Mouse (Mus musculus): Measurements from ENCODE around the gene Abca1. TPM values are rescaled to one million over a fixed set of nuclear protein-coding genes. Genes with fewer than 3 reads are reported as not detected.
A peak's percentile ranks its signal among the peaks of the same experiment; 100 is the strongest.

Gene Abca1
- total RNA-seq (2014; rRNA removed; ENCODE audit: low replicate concordance) (18.1 and 18.3 TPM in 2 replicates), polyA plus RNA-seq (2015; fragmentation: Nextera tagmentation; extraction: Ambion mirVana) (3.1 and 3.7 TPM in 2 replicates)

GRCm38 (mm10) chr4:53159767-53160166 is at the start of gene Abca1:
Gene Abca1, minus strand, starts transcription at chr4:53159895.
- 1% methylated on average over 37 of the region's 37 CpGs for WGBS
- ATAC-seq (ENCODE audit: insufficient read depth, low read depth) (peak; percentile 95), DNase-seq (ENCODE audit: low spot score) (peak; percentile 94)
- Histone ChIP-seq H3K4me1 (ENCODE audit: control insufficient read depth, insufficient read depth) (0 out of 2 replicates have a peak, but pooled peaks cover 5% of the 10 kb centered on the region), H3K9ac (replicated peaks; ENCODE audit: low read depth, low read length) (peak within 1 kb of the TSS; percentile 72), H3K4me3 (ENCODE audit: low read depth, low read length) (peak within 1 kb of the TSS; percentile 71), H3K4me2 (ENCODE audit: low read depth, low read length) (peak within 1 kb of the TSS; percentile 94), H3K9me3 (replicated peaks; ENCODE audit: control insufficient read depth, low read length) (no peaks in the 10 kb centered on the region), H3K27me3 (ENCODE audit: control insufficient read depth, insufficient read depth, low read length) (no peaks in the 10 kb centered on the region), H3K36me3 (replicated peaks; ENCODE audit: control insufficient read depth, insufficient read depth, low read length) (no peaks in the 10 kb centered on the region), H3K27ac (ENCODE audit: low read depth) (peak within 1 kb of the TSS; percentile 76)
- TF ChIP-seq EP300 (IDR thresholded peaks at IDR 0.05; ENCODE audit: low read depth): 0 out of 2 replicates have a peak, but pooled peaks have one; percentile 47
- TF ChIP-seq CTCF (IDR thresholded peaks at IDR 0.05; ENCODE audit: low read depth): no peak

GRCm38 (mm10) chr4:53204482-53204881 is 44.8 kb upstream of the Abca1 start:
- no peaks in the 10 kb centered on the region for H3K9me3 ChIP-seq (replicated peaks; ENCODE audit: control insufficient read depth, low read length)
- 77% methylated on average over 7 of the region's 7 CpGs for WGBS
- ATAC-seq (ENCODE audit: insufficient read depth, low read depth) (no peak), DNase-seq (ENCODE audit: low spot score) (no peak)
- no peak overlapping the region for H3K27ac ChIP-seq (ENCODE audit: low read depth)
- no peaks in the 10 kb centered on the region for H3K4me1 ChIP-seq (ENCODE audit: control insufficient read depth, insufficient read depth)
- TF ChIP-seq EP300 (IDR thresholded peaks at IDR 0.05; ENCODE audit: low read depth) (no peak), CTCF (IDR thresholded peaks at IDR 0.05; ENCODE audit: low read depth) (no peak)
- no peaks in the 10 kb centered on the region for H3K27me3 ChIP-seq (ENCODE audit: control insufficient read depth, insufficient read depth, low read length)
- no peak overlapping the region for H3K9ac ChIP-seq (replicated peaks; ENCODE audit: low read depth, low read length)
- no peak overlapping the region for H3K4me2 ChIP-seq (ENCODE audit: low read depth, low read length)
- H3K4me3 ChIP-seq (ENCODE audit: low read depth, low read length): no peak overlapping the region
- no peaks in the 10 kb centered on the region for H3K36me3 ChIP-seq (replicated peaks; ENCODE audit: control insufficient read depth, insufficient read depth, low read length)

DNA sequence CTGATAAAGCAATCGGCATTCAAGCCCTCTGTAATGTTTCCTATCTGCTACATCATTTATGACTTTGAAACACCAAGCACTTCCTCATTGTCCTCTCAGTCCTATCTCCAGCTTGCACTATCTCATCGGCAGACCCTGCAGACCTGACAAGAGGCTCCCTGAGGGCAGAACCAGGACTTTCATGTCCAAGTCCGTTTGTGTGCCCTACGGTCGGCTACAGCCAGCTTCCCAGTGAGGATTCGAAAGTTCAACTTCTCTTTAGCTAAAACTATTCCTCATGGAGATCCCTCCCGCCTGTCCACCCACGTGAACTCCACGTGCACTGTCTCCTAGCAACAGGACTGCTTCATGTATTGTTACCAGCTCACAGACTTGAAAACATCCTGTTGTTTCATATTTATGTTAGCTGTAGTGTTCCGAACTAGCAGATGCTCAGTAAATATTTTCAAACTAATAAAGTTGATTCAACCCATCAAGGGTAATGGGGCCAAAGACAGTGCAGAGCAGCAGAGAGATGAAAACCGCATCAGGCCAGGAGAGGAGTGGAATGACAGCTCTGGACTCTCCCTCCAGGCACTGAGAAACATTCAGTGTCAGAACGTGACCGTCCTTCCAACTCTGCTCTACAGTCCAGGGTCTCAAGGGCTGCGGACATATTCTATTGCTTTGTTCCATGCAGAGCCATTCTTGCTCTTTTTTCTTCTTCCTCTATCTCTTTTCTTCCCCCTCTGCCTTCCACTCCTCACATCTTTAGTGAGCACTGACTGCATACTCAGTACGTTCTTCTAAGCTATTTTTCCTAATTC is 44.1 kb upstream of the Abca1 start:
- Histone ChIP-seq H3K4me1 (ENCODE audit: control insufficient read depth, insufficient read depth) (no peaks in the 10 kb centered on the region), H3K27ac (ENCODE audit: low read depth) (no peak overlapping the region), H3K9me3 (replicated peaks; ENCODE audit: control insufficient read depth, low read length) (no peaks in the 10 kb centered on the region), H3K27me3 (ENCODE audit: control insufficient read depth, insufficient read depth, low read length) (no peaks in the 10 kb centered on the region), H3K4me2 (ENCODE audit: low read depth, low read length) (no peak overlapping the region), H3K4me3 (ENCODE audit: low read depth, low read length) (no peak overlapping the region), H3K9ac (replicated peaks; ENCODE audit: low read depth, low read length) (no peak overlapping the region), H3K36me3 (replicated peaks; ENCODE audit: control insufficient read depth, insufficient read depth, low read length) (no peaks in the 10 kb centered on the region)
- no peak for TF ChIP-seq EP300 (IDR thresholded peaks at IDR 0.05; ENCODE audit: low read depth)
- TF ChIP-seq CTCF (IDR thresholded peaks at IDR 0.05; ENCODE audit: low read depth): no peak
- DNase-seq (ENCODE audit: low spot score): no peak
- WGBS: 61% methylated on average over 15 of the region's 15 CpGs
- ATAC-seq (ENCODE audit: insufficient read depth, low read depth): no peak

- H3K4me2 ChIP-seq (ENCODE audit: low read depth, low read length): no peak overlapping the region
- ATAC-seq (ENCODE audit: insufficient read depth, low read depth): no peak
- no peaks in the 10 kb centered on the region for H3K36me3 ChIP-seq (replicated peaks; ENCODE audit: control insufficient read depth, insufficient read depth, low read length)
- no peak overlapping the region for H3K27ac ChIP-seq (ENCODE audit: low read depth)
- WGBS: 88% methylated on average over 1 of the region's 1 CpGs
- H3K9ac ChIP-seq (replicated peaks; ENCODE audit: low read depth, low read length): no peak overlapping the region
- no peaks in the 10 kb centered on the region for H3K9me3 ChIP-seq (replicated peaks; ENCODE audit: control insufficient read depth, low read length)
- peaks cover 11% of the 10 kb centered on the region; the same call in 1 of the 2 replicates for H3K4me1 ChIP-seq (ENCODE audit: control insufficient read depth, insufficient read depth)
- DNase-seq (ENCODE audit: low spot score): no peak
- no peaks in the 10 kb centered on the region for H3K27me3 ChIP-seq (ENCODE audit: control insufficient read depth, insufficient read depth, low read length)
- no peak for TF ChIP-seq EP300 (IDR thresholded peaks at IDR 0.05; ENCODE audit: low read depth)
- TF ChIP-seq CTCF (IDR thresholded peaks at IDR 0.05; ENCODE audit: low read depth): no peak
- no peak overlapping the region for H3K4me3 ChIP-seq (ENCODE audit: low read depth, low read length)
Measured at GRCm38 (mm10) chr4:53200276-53200675, 40.6 kb upstream of the Abca1 start.

DNA sequence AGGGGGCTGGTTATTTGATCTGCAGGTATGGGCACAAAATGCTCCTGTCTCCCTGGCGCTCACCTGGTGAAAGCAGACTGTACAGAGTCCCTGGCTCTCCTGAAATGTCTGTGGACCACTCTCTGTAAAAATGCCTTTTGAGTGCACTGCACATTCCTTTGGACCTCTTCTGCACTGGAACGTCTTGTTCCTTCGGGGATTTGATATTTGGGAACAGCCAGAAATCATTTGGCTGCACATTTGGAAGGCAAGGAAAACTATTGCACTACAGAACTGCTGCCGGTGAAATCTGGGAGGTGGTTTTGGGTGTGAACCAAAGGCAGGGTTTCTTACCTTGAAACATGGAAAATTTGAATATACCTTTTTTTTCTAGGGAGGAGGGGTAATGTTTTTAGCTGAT is 38.1 kb upstream of the Abca1 start:
- Histone ChIP-seq H3K9ac (replicated peaks; ENCODE audit: low read depth, low read length) (no peak overlapping the region), H3K9me3 (replicated peaks; ENCODE audit: control insufficient read depth, low read length) (no peaks in the 10 kb centered on the region), H3K27me3 (ENCODE audit: control insufficient read depth, insufficient read depth, low read length) (no peaks in the 10 kb centered on the region), H3K4me2 (ENCODE audit: low read depth, low read length) (no peak overlapping the region), H3K27ac (ENCODE audit: low read depth) (no peak overlapping the region), H3K36me3 (replicated peaks; ENCODE audit: control insufficient read depth, insufficient read depth, low read length) (no peaks in the 10 kb centered on the region), H3K4me3 (ENCODE audit: low read depth, low read length) (no peak overlapping the region), H3K4me1 (ENCODE audit: control insufficient read depth, insufficient read depth) (peaks cover 11% of the 10 kb centered on the region; the same call in 1 of the 2 replicates)
- no peak for ATAC-seq (ENCODE audit: insufficient read depth, low read depth)
- TF ChIP-seq EP300 (IDR thresholded peaks at IDR 0.05; ENCODE audit: low read depth) (no peak), CTCF (IDR thresholded peaks at IDR 0.05; ENCODE audit: low read depth) (no peak)
- DNase-seq (ENCODE audit: low spot score): no peak
- WGBS: 61% methylated on average over 4 of the region's 4 CpGs

All from heart, postnatal 0 days (tissue).